Mouse (Mus musculus): Measurements from ENCODE around the gene Got2.
A peak's percentile ranks its signal among the peaks of the same experiment; 100 is the strongest.

Gene Got2

DNA sequence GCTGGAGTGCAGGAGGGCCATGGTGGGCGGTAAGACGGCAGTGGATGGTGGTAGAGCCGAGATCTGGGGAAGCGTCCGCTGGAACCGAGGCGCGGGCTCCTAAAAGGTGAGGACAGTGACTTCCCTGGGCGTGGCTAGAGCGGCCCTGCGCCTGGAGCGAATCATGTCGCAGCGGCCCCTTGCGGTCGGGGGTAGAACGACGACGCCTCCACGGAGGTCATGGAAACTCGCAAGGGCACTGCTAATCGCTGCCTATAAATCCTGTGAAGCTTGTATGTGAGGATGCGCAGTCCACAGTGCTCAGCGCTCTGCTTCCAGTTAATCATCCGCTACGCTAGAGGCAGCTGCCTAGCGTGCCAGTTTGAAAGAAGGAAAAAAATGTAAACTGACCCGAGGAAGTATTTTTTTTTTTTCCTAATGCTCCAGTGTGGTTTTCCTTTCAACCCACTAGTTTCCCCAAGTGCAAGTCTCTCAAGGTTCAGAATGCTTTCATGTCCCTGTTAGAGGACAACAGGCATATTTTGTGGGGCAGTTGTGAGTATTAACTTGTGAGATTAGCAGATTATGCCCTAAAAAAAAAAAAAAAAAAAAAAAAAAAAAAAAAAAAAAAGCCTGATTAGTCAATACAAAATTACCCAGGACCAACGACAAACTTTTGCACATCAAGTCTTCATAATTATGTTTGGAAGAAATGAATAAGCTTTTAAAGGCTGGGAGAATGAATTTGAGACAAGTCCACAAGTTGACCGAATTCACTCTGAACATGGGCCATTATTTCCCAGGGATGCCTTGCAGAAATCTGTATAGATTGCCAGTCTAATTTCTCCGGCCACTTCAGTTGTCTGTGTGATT lies at the start of gene Got2:
Got2 (minus strand) TSS at position 263 of the 852 bp plus-strand sequence.
- peak; percentile 88 to 90 for DNase-seq

DNA sequence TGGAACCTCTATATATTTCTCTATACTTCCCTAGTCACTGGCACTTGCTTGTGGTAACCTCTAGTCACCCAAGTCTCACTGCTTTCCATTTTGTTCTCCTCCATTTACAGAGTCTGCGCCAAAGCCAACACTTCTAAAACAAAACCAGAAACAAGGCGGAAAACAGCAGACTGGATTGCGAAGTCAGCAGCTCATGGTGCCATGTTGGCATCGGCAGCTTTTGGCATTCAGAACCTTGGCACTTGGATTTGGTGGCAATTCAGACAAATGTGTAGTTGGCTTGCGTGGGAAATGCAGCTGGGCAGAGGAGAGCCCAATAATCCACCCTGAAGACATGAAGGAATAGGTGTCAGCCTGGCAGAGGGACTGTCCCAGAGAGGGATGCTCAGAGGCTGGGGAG lies 44.5 kb upstream of the Got2 start:
- no peak for DNase-seq

DNA sequence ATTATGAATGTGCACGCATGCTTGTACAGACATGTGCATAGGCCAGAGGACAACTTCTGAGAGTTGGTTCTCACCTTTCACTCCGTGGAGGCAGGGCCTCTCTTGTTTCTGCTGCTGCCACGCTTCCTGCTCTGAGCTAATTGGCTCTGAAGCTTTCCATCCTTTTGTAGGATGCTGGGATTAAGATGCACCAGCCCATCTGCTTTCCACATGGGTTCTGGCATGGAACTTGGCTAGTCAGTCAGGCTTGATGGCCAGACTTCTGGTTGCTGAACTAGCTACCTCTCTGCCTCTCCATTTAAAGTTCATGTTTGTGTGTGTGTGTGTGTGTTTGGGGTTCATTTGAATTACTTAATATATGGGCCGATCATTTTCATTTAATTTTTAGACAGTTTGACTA lies 41.5 kb upstream of the Got2 start:
- no peak for DNase-seq

DNA sequence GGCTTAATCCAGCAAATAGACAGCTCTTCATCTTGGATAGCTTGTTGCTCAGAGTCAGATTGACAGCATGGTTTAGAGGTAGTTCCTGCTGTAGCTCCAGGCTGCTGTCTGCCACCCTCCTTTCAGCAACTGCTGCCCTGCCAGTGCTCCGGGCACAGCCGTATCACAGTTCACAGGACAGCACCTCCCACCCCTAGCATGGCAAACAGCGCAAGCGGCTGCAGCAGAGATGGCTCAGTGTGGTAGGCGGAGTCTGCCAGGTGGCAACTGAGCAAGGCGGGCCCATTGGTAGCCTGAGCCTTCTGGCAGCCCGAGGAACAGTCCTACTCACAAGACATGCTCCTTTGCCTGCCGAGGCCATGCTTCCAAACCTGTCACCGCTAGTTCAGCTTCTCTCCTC lies 27.8 kb upstream of the Got2 start:
- peak in 1 of 2 experiments; percentile 4 for DNase-seq

DNA sequence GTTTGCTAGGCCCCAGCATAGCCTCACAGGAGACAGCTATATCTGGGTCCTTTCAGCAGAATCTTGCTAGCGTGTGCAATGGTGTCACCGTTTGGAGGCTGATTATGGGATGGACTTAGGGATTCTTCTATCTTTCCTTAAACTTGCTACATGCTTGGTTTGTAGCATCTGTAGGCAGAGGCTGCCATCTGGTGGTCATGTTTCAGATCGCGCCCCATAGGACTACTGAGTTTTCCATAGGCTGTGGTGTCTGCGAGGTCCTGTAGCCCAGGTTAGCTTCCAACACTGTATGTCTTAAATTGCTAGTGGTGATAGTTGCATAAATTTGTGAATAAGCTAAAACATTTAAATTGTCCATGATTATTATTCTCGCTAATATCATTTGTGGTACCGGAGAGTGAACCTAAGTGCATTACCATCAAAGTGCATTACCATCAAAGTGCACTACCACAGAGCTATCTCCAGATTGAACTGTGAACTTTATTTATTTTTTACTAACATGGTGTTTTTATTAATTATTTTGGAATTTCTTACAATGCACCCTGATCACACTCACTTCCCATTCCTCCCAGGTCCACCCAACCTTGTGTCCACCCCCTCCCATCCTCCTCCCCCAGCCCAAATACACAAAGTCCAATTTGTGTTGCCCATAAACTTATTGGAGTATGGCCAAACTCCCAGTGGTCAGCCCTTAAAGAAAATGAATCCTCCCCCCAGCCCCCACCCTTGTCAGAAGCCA lies 26.7 kb upstream of the Got2 start:
- peak; percentile 59 to 64 for DNase-seq

DNA sequence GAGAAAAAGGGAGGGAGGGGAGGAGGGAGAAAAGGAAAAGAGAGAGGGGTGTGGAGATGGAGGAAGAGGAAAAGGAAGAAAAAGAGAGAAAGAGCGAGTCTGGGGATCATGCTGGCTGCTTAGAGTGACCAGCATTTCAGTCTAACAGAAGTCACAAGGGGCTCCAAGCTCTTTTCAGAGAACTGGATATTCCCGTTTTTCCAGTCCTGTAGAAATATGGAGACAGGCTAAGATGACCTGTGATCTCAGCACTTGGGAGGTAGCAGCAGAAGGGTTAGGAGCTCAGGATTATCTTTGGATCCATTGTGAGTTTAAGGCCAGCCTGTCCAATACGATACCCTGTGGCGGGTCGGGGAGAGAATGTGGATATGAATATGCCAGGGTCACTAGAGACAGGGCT lies 22.9 kb upstream of the Got2 start:
- no peak for DNase-seq

DNA sequence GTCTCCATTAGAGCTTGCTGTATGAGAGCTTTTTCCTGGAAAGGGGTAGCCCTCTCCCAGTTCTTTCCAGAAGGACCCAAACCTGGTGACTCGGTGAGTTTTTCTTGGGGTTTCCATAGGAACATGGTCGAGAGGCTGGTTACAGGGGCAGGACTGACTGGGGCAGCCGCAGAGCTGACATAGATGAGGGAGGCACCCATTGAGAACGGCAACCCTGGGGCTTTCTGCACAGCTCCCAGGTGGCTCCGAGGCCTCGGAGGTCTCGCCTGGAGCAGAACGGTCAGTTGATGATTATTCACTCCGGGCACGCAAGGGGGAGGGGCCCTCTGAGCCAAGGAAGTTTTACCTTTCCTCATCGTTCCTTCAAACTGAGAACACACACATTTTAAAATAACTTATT lies 19.5 kb upstream of the Got2 start:
- DNase-seq = no peak

DNA sequence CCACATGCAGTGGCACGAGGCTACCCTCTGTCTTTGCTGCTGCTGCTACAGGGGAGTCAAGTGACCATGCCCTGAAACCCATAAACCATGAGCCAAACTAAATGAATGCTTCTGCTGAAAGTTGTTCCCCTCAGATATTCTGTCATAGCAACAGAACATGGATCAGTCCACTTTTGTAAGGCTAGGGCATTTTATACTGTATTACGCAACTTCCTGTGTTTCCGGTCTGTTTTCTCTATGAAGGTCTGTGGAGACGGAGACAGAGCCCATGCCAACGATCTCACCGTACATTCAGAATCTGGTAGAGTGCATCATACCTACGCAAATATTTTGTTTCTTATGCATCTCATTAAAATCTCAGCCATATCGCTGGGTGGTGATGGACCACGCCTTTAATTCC lies 18.4 kb upstream of the Got2 start:
- no peak for DNase-seq

DNA sequence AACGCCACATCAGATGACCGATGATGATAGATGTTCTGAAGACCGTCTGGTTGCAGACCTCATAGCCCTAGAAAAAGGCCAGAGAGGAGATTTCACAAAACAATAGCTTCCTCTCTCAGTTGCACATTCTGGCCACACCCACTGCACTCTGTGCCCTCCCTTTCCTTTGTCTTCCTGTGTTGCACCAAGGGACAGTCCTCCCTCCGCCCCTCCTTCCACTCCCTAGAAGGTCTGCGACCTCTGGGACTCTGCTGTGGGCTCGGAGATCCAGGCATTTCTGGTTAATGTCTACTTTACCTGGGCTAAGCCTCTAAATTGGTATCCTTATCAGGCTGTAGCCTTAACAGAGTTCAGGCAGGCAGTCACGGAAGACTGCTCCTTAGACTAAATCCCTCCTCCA lies 13.5 kb upstream of the Got2 start:
- peak in 1 of 2 experiments; percentile 9 for DNase-seq

DNA sequence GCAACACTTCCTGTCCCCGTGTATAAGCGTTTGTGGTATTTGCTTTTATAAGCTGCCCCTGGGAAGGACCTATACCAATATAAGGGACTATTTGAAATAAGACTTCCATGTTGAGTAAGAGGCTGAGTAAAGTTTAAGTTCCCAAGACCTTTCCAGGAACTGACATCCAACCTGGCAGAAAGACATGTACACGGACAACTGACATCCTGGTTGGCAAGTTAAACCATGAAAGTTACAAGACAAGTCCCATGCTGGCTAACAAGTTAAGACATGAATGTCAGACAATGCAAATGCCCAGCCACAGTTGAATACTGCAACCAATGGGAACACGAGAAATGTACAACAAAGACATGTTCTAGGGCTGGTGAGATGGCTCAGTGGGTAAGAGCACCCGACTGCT lies 5.4 kb upstream of the Got2 start:
- DNase-seq = no peak

DNA sequence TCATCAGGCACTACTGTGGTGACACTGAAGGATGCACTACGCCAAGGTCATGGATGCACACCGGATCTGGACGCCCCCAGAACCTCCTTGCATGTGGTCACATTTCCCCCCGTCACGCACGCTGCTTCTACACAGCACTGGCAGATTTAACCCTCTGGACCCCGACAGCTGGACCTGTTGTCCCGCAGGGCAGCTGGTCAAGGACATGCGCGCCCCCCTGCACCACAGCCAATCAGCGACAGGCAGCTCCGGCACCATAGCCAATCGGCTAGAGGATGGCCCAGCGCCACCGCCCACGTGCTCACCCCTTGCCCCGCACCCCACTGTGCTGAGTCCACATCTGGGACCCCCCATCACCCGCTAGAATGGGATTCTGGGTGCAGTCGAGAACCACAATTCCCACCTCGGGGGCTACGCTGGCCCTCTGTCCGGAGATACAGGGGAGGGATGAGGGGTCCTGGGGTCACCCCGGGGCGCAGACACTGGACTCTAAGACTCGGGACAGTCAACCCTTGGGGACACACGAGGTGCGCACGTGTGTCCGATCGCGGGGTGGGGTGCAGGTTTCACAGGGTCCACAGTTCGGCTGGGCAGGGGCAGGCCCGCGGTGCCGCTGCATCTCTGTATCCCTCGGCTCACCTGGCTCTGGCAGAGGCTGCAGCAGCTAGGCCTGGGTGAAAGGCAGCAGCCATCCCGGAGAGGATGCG lies 616 bp downstream of the Got2 start:
- DNase-seq = peak; percentile 75 to 78

DNA sequence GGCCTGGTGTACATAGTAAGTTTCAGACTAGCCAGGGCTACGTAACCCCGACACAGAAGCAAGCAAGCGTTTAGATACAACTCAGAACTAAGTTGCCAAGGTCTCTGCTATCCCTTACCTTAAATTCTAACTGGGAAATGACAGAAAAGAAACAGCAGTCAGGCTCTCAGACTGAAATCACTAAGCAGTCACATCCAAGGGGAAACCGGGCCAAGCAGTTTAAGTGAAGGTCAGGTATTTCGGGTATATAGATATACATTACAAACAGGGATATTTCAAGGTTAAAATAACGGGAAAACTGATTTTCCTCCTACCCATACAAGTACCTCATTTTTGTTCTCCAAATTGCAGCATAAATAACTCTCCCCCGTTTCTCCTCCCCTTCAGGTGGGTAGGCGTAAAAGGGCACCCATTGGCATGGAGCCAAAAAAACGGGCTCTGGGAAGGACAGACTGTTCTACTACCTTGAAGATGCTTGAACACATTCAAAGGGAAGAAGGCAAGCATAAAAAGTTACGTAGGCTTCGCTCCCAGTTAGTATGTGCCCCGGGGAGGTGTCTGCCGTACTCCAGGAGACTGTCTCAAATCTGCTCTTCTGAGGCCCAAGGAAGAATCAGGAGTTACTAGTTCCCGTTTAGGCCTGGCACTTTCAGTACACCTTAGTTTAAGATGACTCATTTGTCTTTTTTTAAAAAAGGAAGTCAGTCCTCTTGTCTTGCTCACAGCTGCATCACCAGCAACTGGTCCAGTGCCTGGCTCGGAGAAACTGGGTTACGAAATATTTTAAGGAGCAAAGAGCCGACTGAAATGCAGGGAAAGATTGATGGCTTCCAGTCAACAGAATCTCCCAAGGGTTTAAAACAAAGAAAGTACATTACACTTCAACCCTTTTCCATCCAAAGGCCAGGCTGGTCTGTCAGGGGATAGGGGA lies 1.4 kb downstream of the Got2 start:
- peak; percentile 32 to 48 for DNase-seq

DNA sequence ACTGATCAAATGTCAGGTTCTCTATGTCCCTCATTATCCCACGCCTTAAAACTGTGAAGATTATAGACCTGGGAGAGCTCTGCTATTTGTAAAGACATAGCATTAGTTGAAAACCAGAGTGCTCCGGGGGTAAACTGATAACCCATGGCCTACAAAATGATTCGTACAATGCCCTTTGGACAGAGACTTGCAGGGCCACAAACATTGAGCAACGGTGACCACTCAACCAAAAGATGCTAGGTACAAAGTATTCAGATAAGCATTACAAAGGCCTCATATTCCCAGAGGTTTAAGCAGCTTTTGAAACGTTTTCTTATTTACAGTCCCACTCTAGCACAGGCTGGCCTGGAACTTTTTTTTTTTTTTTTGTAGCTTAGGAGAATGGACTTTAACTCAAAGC lies 2.4 kb downstream of the Got2 start:
- DNase-seq = no peak

DNA sequence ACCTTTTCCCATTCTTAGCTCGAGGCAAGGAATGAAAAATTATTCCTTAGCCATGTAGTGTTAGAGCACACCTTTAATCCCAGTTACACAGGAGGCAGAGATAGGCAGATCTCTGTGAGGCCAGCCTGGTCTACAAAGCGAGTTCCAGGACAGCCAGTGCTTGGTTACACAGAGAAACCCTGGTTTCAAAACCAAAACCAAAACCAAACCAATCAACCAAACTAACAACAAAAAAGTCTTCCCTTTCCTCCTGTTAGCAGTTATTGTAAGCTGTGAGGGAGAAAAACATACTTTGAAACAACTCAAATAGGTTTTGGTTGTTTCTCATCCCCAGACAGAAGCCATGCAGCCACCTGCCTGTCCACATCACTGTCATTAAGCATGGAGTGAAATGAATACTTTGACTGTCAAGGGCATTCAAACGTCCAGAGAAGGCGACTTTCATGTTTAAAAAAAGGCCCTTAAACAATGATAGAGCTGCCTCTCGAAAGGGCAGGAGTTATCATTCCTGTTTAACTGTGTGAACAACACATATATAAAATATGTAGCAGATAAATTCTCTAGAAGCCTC lies 3.0 kb downstream of the Got2 start:
- no peak for DNase-seq

DNA sequence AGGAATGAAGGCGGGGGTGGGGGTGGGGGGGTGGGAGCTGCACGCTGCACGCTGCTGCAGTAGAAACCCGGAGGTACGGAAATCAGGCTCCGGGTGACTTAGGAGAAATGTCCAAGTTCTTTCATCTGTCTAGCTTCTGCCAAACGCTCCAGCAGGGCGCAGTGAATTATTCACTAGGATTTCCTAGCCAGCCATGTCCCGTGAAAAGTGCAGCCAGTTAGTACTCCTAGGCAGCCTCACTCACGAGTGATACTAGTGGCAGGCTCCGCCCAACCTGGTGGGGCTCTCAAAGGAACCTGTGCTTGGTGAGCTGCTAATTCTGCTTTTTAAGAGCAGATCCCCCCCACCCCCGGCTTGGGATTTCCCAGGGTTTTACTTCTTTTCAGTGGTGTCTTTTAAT lies 3.9 kb downstream of the Got2 start:
- DNase-seq = no peak

DNA sequence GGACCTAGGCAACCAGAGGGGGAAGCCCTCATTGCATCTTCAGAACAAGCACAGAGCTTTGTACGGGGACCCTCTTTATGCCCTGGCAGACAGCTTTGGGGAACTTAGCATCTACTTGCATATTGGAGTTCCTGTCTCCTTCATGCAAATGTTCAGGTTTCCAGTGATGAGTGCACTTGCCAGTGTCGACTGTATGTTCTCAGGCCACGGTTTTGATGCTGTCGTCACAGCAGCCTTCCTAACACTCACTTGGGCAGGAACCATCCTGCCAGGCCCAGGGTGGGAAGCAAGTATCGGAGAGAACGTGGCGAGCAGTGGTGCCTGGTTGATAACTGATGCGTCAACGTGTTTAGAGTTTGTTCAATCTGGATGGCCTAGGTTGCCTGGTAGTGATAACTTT lies 6.2 kb downstream of the Got2 start:
- DNase-seq = no peak

DNA sequence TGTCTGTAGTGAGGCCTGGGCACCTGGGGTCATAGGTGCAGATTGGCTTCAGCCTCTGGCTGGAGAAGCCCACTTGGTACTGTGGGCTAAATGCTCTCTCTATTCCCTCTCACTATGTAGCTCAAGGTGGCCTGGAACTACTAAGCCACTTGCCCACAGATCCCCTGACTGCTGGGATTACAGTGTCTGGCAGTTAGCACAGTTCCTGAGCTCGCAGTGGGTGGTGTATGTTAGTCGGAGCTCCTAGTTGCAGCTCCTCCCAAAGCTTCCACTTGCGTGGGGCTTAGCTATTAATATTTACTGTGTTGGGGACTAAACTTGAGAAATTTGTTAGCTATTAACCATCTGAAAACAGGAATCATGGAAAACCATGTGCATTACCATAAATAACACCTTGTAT lies 6.8 kb downstream of the Got2 start:
- no peak for DNase-seq

DNA sequence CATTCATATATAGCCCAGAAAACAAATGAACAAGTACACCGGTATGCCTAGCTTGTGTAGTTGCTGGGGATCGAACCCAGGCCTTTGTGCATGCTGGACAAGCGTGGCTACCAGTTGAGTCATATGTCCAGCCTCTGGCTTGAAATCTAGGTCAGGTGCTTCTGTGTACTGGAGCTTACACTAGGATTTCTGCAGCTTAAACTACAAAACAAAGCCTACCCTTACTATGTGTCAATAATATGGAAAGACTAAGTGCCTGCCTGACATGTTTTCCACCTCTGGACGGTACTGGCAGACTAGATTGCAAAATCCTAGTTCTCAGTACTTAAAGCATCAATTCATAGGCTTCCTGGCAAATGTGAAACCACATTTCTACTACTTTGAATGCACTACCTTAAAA lies 8.5 kb downstream of the Got2 start:
- DNase-seq = no peak

DNA sequence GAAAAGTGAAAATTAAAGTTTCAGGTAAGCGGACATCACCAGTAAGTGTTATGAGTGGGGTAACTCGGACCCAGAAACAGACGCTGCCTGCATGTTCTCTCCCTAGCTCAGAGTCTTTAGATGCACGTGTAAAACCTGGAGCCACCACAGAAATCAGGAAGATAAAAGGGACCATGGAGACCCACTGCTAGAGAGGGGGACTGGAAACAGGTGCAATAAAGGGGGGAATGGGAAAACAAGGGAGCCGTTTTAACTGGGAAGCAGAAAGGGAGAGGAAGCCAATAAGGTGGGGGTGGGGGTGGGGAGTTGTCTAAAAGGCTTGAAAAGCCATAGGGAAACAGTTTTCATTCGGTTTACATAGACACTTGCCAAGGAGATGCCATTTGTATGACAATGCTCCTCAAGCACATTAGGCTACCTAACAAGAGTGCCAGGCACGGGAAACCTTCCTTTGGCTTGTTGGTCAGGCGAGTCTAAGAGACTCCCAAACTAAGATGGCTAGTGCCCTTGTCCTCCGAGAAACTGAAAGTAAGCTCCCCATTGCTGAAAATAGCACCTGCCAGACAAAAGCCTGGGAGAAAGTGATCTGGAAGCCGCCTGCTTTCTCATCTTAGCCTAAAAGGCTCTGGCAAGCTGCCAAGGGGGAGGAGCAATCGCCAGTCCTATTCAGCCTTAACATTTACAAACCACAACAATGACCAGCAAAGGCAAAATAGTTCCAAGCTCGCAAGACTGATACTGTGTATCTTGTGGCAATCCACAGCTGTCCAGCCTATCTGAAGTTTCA lies 10.0 kb downstream of the Got2 start:
- DNase-seq = peak; percentile 43 to 51

DNA sequence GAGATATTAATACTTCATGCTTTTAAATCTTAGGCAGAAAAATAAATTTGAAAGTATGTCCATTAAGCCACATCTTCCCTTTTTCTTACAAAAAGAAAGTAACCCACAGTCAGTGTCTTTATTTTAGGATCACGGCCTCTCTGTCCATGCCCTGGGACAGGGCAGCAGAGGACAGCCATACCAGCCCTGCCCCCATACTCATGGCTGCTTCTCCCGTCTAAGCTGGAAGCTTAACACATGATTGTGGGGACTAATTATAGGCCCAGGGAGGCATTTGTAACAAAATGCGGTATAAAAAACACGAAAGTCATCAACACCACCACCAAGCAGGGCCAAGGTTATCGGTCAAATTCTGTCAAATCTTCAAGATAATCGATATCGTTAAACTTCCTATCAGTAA lies 13.1 kb downstream of the Got2 start:
- DNase-seq = no peak

DNA sequence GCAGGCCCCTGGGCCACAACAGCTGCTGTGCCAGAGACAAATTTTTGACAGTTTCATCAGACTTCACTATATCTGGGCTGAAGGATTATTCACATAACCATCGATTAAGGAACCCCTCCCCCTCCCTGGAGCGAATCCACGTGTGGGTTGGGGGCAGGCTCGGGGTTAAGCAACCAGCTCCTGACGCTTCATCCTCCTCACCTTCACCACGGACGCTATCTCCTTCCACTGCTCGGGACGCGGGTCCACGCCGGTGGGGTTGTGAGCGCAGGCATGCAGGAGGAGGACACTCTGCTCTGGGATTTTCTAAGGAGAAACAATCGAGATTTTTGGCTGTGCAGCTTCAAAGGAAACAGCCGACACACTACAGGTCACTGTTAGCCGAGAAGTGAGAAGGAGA lies 16.7 kb downstream of the Got2 start:
- DNase-seq = no peak

Measured in lung, adult 18-20 months (tissue).